Mouse (Mus musculus) gastrocnemius, adult 2 months (tissue): Measurements from ENCODE around the gene Igfbp7. TPM values are rescaled to one million over a fixed set of nuclear protein-coding genes. Genes with fewer than 3 reads are reported as not detected.

ENCODE experiments used
- DNase-seq: peaks from one replicate; pipeline ENCODE4 v3.0.0; 2022
- H3K27ac ChIP-seq: fragments of 200-600 bp; 2 replicates; pipeline ENCODE4 v1.8.1; 2022; ENCODE audit warnings: mild to moderate bottlenecking
- H3K4me3 ChIP-seq: fragments of 200-600 bp; 2 replicates; pipeline ENCODE4 v1.8.1; 2022; ENCODE audit warnings: mild to moderate bottlenecking, moderate library complexity
- CTCF ChIP-seq: fragments of 200-600 bp; IDR thresholded peaks from 2 replicates; pipeline ENCODE4 v1.8.1; 2022; ENCODE audit warnings: antibody characterized with exemption, mild to moderate bottlenecking, moderate library complexity
- intact Hi-C: fragments of 180-260 bp; cut with DNase I; formaldehyde crosslinking; loops from one replicate; pipeline ENCODE4 v1.15.1; 2025
- total RNA-seq, 2 experiments: library from RNA; stranded (reverse); gene quantifications; 2 replicates each; pipeline ENCODE4 v1.2.3; 2021

The Igfbp7 gene
- total RNA-seq, 2 experiments from 2014 or later: 63.6 to 92.5 TPM

DNA sequence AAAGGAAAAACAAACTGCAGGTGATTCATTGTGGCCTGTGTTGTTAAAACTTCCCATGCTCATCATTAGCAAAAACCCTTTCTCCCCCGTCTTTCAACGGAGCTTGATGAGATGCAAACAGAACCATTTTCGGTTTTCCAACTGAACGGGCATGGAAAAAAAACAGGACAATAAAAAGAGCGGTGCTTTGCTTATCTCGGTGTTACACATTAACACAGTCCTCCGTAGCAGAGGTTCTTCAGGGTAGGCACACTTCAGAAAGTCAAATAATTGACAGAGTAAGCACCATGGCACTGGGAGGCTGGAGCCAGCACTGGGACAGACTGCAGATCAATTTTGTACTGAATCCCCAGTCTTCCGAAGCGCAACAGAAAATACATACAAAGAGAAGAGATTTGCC lies 23.1 kb downstream of the Igfbp7 start:
- no peak for DNase-seq
- intact Hi-C loops: no loop called here
- Histone ChIP-seq H3K27ac (peak overlapping the region; percentile 69), H3K4me3 (no peak overlapping the region)
- TF ChIP-seq CTCF: no peak

DNA sequence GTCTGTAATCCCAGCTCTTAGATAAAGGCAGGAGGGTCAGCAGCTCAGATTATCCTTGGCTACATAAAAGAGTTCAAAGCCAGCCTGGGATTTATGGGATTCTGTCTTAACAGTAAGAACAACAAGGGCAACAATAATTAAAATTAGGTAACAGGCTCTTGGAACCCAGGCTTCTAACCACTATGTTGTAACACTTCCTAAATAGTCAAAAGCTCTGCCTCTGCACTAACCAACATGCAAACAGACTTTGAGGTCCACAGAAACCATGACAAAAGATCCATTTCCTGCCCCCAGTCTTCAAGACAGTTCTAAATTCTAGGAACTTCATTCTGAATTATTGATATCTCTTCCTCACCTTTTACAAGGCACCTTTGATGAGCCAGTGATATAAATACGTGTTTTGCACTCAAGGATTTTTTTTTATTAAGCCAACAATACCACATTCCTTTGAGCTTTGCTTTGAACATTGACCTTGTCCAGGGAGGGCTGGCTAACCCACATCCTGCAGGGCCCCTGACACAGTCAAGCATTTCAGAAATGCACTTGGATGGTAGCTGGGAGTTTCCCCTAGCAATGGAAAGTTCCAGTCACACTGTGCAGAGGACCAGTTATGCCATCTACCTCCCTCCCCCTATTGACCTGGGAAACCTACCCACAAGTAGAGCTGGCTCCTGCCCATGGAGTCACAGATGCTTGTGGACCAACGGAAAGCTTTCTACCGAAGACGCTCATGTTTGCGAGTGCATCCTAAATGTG lies 23.9 kb downstream of the Igfbp7 start:
- Histone ChIP-seq H3K4me3 (no peak overlapping the region), H3K27ac (peak overlapping the region; percentile 69)
- intact Hi-C loops: no loop called here
- DNase-seq: no peak
- no peak for TF ChIP-seq CTCF

DNA sequence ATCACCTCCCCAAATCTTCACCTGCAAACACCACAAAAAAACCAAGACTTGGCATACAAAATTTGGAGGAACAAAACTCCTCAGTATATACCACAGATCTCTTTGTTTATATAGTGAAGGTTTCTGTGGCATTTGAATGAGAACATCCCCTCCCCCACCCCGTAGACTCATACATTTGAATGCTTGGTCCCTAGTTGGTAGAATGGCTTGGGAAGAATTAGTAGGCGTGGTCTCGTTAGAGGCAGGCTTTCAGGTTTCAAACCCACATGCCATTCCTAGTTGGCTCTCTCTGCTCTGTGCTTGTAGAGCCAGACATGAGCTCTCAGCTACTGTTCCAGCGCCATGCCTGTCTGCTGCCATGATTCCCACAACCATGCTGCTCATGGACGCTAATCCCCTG lies 26.2 kb downstream of the Igfbp7 start:
- no peak for DNase-seq
- no peak overlapping the region for H3K4me3 ChIP-seq
- H3K27ac ChIP-seq: no peak overlapping the region
- no peak for TF ChIP-seq CTCF
- intact Hi-C loops: no loop called here

DNA sequence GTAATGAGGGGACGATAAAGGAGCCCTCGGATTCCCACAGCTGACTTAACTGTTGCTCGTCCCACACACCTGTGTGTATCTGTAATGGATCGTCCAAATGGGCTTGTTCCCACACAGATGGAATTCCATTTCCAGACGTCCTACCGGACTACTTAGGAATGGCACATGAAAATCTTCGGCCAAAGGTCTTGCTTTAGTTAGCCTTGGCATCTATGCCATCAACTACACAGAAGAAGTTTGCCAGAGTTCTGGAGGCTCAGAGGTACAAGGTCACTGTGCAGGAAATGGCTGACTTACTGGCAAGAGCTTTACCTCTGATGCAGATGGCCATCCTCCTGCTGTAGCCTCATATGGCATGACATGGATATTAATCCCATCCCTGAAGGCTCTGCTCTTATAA lies 26.6 kb downstream of the Igfbp7 start:
- intact Hi-C loops: no loop called here
- TF ChIP-seq CTCF: no peak
- H3K27ac ChIP-seq: 0 out of 2 replicates have a peak overlapping the region, but pooled peaks have one; percentile 38
- H3K4me3 ChIP-seq: no peak overlapping the region
- DNase-seq: no peak

DNA sequence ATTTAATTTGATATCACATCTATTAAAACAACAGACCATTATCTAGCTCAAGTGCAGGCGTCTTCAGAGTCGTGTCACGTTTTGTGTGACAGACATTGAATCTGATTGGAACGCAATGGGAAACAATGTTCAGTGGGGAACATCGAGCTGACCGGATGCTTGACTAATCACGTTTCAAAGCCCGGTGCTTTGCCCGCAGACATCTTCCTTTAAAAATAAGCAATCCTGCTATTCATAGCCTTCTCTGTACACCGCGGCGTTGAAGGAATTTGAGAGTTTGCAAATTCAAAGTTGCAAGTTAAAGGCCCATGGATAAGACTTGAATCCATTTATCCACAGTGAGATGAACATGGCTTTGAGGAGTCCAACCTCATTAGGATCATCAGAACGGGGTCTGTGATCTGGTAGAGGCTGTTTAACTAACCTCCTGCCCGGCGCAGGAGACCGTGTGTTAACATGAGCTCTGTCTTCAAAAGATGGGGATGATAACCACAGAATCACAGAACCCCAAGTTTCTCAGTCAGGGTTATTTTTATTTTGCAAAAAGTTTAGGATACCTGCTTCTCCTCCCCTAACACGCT lies 27.4 kb downstream of the Igfbp7 start:
- DNase-seq: no peak
- peak overlapping the region; percentile 38; the same call in 1 of the 2 replicates for H3K27ac ChIP-seq
- H3K4me3 ChIP-seq: no peak overlapping the region
- TF ChIP-seq CTCF: no peak
- intact Hi-C loops: no loop called here

DNA sequence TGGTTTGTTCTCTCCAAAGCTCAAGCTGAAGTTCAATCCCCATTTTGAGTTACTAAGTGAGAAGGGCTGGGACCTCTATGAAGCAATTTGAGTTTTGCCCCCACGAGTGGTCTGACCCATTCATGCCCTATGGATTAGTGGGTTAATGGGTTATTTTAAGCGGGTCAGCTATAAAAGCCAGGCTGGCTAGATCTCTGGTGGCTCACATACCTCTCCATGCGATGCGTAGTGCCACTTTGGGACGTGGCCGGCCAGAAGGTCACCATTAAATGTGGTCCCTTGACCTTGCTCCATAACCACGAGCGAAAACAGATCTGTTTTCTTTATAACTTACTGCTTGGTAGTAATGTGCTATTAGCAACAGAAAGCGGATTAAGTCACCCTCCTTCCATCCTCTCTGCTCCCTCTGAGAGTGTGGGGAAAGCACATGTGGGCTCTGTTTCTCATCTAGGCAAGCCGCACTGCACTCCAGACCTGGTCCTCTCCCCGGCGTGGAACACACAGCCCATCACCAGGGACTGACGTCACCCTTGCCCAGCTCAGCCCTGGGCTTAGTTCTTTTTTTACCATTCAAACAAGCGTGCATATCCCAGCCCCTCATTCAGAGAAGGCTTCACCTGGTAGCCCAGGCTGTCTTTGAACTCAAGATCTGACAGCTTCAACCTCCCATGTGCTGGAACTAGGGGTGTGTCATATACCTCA lies 28.3 kb downstream of the Igfbp7 start:
- Histone ChIP-seq H3K4me3 (no peak overlapping the region), H3K27ac (0 out of 2 replicates have a peak overlapping the region, but pooled peaks have one; percentile 12)
- no peak for TF ChIP-seq CTCF
- intact Hi-C loops: no loop called here
- no peak for DNase-seq

DNA sequence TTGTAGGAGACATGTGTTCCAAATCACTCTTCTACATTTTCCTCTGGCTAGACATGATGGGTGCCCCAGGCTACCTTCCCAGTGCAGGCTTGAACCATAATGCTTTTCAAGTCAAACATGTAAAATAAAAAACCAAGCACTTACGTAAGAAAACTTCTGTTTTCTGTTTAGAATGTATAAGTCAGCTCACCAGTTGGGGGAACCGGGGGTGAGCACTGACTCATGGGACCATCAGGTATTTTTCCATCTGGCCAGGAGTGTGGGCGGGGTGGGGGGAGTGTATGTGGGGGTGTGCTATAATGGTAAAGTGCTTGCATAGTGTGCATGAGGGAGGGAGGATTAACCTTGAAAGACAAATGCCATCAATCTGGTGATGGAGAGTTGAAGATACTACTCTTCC lies 29.8 kb downstream of the Igfbp7 start:
- Histone ChIP-seq H3K4me3 (no peak overlapping the region), H3K27ac (no peak overlapping the region)
- intact Hi-C loops: no loop called here
- TF ChIP-seq CTCF: no peak
- DNase-seq: no peak

DNA sequence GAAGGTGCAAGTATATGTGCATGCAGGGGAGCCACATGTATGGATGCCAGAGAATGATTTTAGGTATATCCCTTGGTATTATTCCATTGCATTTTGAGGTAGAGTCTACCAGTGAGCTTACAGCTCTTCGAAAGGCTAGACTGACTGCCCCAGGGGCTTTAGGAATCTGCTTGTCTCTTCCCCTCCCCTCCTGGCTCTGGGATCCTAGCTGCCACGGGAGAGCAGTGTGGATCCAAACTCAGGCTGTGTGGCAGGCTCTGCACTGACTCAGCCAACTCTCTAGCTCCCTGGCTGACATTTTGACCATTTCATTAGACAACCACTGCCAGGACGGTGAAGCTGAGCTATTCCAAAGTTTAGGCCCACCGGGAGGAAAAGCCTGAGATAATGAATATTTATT lies 32.3 kb downstream of the Igfbp7 start:
- Histone ChIP-seq H3K27ac (peak overlapping the region; percentile 68), H3K4me3 (no peak overlapping the region)
- intact Hi-C loops: no loop called here
- no peak for DNase-seq
- TF ChIP-seq CTCF: no peak

DNA sequence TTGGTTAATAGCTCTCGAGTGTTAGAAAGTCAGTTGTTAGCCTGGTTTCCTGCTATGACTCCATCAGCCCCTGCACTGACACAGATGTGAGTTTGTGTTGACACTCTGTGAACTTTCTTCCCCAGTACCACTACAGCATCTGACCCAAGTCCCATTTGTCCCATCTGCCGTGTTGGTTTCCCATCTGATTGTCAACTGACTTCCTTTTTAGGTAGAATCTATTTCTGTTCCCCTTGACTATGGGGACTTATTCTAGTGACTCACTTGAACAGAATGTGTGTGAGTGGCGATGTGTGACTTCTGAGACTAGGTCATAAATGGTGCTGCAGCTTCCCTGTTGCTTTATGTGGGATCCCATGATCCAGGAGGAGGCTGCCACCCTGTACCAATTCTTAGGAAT lies 32.9 kb downstream of the Igfbp7 start:
- Histone ChIP-seq H3K4me3 (no peak overlapping the region), H3K27ac (peak overlapping the region; percentile 68)
- TF ChIP-seq CTCF: no peak
- intact Hi-C loops: no loop called here
- no peak for DNase-seq

DNA sequence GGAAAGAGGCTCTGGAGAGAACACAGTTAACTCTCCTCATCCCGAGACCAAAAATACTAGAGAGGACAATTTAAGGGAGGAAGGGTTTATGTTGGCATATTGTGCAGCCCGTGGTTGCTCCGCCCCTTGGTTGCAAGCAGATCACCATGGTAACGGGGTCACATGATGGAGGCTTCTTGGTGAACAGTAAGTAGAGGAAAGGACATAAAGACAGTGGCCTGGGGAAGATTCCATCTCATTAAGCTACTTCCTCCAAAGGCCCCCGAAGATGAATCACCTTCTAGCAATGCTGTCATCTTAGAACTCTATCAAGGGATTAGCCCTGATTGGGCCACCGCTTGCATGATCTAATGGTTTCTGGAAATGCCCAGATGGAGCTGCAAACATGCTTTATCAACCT lies 35.1 kb downstream of the Igfbp7 start:
- TF ChIP-seq CTCF: no peak
- no peak overlapping the region for H3K4me3 ChIP-seq
- no peak for DNase-seq
- H3K27ac ChIP-seq: peak overlapping the region; percentile 76
- intact Hi-C loops: no loop called here

DNA sequence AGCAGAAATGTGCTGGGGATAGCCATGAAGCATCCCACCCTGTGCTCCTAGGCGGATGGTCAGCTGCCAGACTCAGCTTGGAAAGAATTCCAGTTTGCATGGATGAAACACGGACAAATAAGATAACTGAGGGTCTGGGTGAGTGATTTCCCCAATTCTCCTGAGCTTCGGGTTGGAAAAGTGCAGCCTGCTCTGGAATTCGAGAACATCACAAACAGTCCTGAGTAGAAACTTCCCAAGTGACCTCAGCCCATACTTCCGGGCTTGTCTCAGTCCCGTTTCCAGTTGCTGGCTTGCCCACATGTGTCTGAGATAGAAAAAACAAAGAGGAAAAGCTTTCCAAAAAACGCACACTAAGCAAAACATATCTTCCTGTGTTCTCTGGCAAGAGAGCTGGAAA lies 35.6 kb downstream of the Igfbp7 start:
- intact Hi-C loops: no loop called here
- Histone ChIP-seq H3K4me3 (no peak overlapping the region), H3K27ac (peak overlapping the region; percentile 76)
- DNase-seq: peak; percentile 70
- TF ChIP-seq CTCF: no peak

DNA sequence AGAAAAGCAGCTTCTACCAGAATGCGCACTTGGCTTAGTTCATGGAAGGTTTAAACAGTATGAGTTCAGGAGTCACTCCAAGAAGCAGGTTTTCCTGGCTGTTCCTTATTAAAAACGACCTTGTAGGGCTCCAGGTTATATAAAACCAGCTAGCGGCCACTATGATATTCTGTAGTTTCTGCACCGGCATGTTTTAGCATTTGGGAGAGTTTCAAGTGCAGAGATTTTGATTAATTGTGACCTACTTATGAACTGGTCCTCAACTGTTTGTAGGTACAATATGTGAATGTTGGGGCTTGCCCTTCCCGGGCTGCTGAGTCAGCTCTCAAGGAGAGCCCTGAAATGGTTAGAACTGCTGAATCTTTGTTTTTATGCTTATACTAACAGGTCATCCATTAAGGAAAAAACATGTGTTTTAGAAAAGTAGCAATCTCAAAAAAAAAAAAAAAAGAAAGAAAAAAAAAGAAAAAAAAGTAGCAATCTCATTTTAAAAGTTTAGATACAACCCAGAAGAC lies 37.4 kb downstream of the Igfbp7 start:
- TF ChIP-seq CTCF: no peak
- intact Hi-C loops: no loop called here
- H3K4me3 ChIP-seq: no peak overlapping the region
- H3K27ac ChIP-seq: peak overlapping the region; percentile 56
- DNase-seq: no peak

DNA sequence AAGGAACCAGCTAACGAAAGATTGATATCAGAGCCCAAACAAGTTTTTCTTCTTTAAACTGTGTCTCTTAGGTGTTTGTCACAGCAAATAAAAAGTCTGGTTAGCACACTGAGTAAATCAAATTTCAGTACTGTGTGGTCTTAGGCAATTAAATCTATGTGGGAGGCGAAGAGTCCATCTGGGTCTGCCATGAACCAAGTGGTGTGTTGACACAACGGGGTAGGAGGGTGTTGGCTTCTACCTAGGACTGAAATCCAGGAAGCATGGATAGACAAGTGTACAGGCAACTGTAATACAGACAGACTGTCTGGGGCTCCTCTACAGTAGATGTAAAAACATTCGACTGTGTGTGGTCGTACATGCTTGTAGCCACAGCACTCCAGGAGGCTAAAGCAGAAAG lies 38.4 kb downstream of the Igfbp7 start:
- no peak for TF ChIP-seq CTCF
- Histone ChIP-seq H3K4me3 (no peak overlapping the region), H3K27ac (peak overlapping the region; percentile 56)
- no peak for DNase-seq
- intact Hi-C loops: no loop called here
